Mouse (Mus musculus) ES-Bruce4 (cell line): ENCODE measurements at regions not wholly inside any gene's neighbourhood (a gene's known extent, or its start where the extent isn't known, plus 50 kb on each side); places are given as distances from the start of the nearest gene placed in this dataset.

Source experiments
- H3K27ac ChIP-seq: 2 replicates; pipeline ENCODE4 v1.5.1; 2012; ENCODE audit warnings: low read length, inconsistent platforms; ENCODE audit not compliant: insufficient read depth
- H3K27me3 ChIP-seq: 2 replicates; pipeline ENCODE4 v1.6.1; 2012; ENCODE audit warnings: mild to moderate bottlenecking, low read length, inconsistent platforms; ENCODE audit not compliant: control insufficient read depth, poor library complexity, insufficient read depth, severe bottlenecking
- H3K36me3 ChIP-seq: 2 replicates; pipeline ENCODE4 v1.6.1; 2012; ENCODE audit warnings: inconsistent platforms, mild to moderate bottlenecking, low read length, moderate library complexity; ENCODE audit not compliant: control insufficient read depth, poor library complexity, insufficient read depth, severe bottlenecking
- H3K4me1 ChIP-seq: one replicate; pipeline ENCODE4 v1.8.1; 2011; ENCODE audit warnings: low read length; ENCODE audit not compliant: control insufficient read depth, insufficient read depth
- H3K4me3 ChIP-seq: 2 replicates; pipeline ENCODE4 v1.5.1; 2011; ENCODE audit warnings: low read depth, mild to moderate bottlenecking, low read length
- H3K9ac ChIP-seq: 2 replicates; pipeline ENCODE4 v1.6.1; 2012; ENCODE audit warnings: low read depth, mild to moderate bottlenecking, inconsistent platforms; ENCODE audit not compliant: poor library complexity, severe bottlenecking
- H3K9me3 ChIP-seq: replicated peaks from 2 replicates; pipeline ENCODE4 v1.6.1; 2012; ENCODE audit warnings: mild to moderate bottlenecking, low read length, inconsistent platforms; ENCODE audit not compliant: control insufficient read depth, poor library complexity, insufficient read depth, severe bottlenecking
- CTCF ChIP-seq: IDR thresholded peaks from one replicate; pipeline ENCODE4 v1.8.1; 2011; ENCODE audit warnings: low read depth, low read length
- EP300 ChIP-seq: IDR thresholded peaks from 2 replicates; pipeline ENCODE4 v1.6.1; 2011; ENCODE audit warnings: low read depth, low read length; ENCODE audit not compliant: insufficient read depth
- POLR2A ChIP-seq: IDR thresholded peaks from one replicate; pipeline ENCODE4 v1.8.1; 2011; ENCODE audit warnings: low read length; ENCODE audit not compliant: insufficient read depth

- H3K27ac ChIP-seq = no peak overlapping the region
- H3K4me1 ChIP-seq = no peaks in the 10 kb centered on the region
- no peak overlapping the region for H3K9ac ChIP-seq
- peak; percentile 77 for TF ChIP-seq CTCF
- no peak for TF ChIP-seq POLR2A
- no peaks in the 10 kb centered on the region for H3K36me3 ChIP-seq
- H3K9me3 ChIP-seq = no peaks in the 10 kb centered on the region
- H3K27me3 ChIP-seq = peaks cover 3% of the 10 kb centered on the region; the same call in 1 of the 2 replicates
- no peak overlapping the region for H3K4me3 ChIP-seq
These were observed 218.2 kb downstream of the Pax3 start for GRCm38 (mm10) chr1:77978696-77979095.

GRCm38 (mm10) chr1:77975941-77976340 is 221.0 kb downstream of the Pax3 start:
- Histone ChIP-seq H3K4me1 (no peaks in the 10 kb centered on the region), H3K27ac (no peak overlapping the region), H3K27me3 (peaks cover 2% of the 10 kb centered on the region; the same call in 1 of the 2 replicates), H3K9me3 (no peaks in the 10 kb centered on the region), H3K9ac (no peak overlapping the region), H3K36me3 (no peaks in the 10 kb centered on the region), H3K4me3 (no peak overlapping the region)
- TF ChIP-seq EP300 = no peak
- no peak for TF ChIP-seq CTCF
- TF ChIP-seq POLR2A = no peak

GRCm38 (mm10) chr1:77972301-77972717 is 224.6 kb downstream of the Pax3 start:
- Histone ChIP-seq H3K27me3 (peaks cover 2% of the 10 kb centered on the region; the same call in 1 of the 2 replicates), H3K4me3 (no peak overlapping the region), H3K4me1 (no peaks in the 10 kb centered on the region), H3K9ac (no peak overlapping the region), H3K27ac (no peak overlapping the region), H3K36me3 (no peaks in the 10 kb centered on the region), H3K9me3 (no peaks in the 10 kb centered on the region)
- TF ChIP-seq POLR2A (no peak), CTCF (peak; percentile 83)

- Histone ChIP-seq H3K27me3 (no peaks in the 10 kb centered on the region), H3K27ac (no peak overlapping the region), H3K9me3 (no peaks in the 10 kb centered on the region), H3K4me1 (no peaks in the 10 kb centered on the region), H3K36me3 (no peaks in the 10 kb centered on the region), H3K4me3 (no peak overlapping the region), H3K9ac (no peak overlapping the region)
- no peak for TF ChIP-seq EP300
- TF ChIP-seq CTCF = no peak
- TF ChIP-seq POLR2A = no peak
These were observed 232.1 kb downstream of the Pax3 start for GRCm38 (mm10) chr1:77964656-77965335.

GRCm38 (mm10) chr1:77959309-77959708 is 237.6 kb downstream of the Pax3 start:
- no peak overlapping the region for H3K9ac ChIP-seq
- TF ChIP-seq POLR2A = no peak
- no peak for TF ChIP-seq EP300
- no peak for TF ChIP-seq CTCF
- H3K27ac ChIP-seq = no peak overlapping the region
- H3K36me3 ChIP-seq = no peaks in the 10 kb centered on the region
- H3K4me1 ChIP-seq = no peaks in the 10 kb centered on the region
- no peaks in the 10 kb centered on the region for H3K27me3 ChIP-seq
- no peak overlapping the region for H3K4me3 ChIP-seq
- no peaks in the 10 kb centered on the region for H3K9me3 ChIP-seq

- no peaks in the 10 kb centered on the region; the same call in 1 of the 2 replicates for H3K27me3 ChIP-seq
These were observed 239.7 kb downstream of the Pax3 start for GRCm38 (mm10) chr1:77957156-77957767.

More at GRCm38 (mm10) chr1:77957156-77957767, 239.7 kb downstream of the Pax3 start:
- no peak overlapping the region for H3K4me3 ChIP-seq
- H3K9ac ChIP-seq = no peak overlapping the region
- H3K4me1 ChIP-seq = no peaks in the 10 kb centered on the region
- no peaks in the 10 kb centered on the region for H3K9me3 ChIP-seq
- TF ChIP-seq CTCF = no peak
- no peak for TF ChIP-seq POLR2A
- no peak for TF ChIP-seq EP300
- no peaks in the 10 kb centered on the region for H3K36me3 ChIP-seq
- H3K27ac ChIP-seq = no peak overlapping the region
